Mouse (Mus musculus) olfactory bulb, adult 2 months (tissue): ENCODE data around the gene Zfp467.

ENCODE experiments used
- CTCF ChIP-seq: fragments of 200-500 bp; IDR thresholded peaks from 2 replicates; pipeline ENCODE4 v1.5.1; 2012; ENCODE audit warnings: low read depth, mild to moderate bottlenecking, low read length, moderate library complexity; ENCODE audit not compliant: insufficient read depth
- POLR2A ChIP-seq: fragments of 200-500 bp; IDR thresholded peaks from 2 replicates; pipeline ENCODE4 v1.6.1; 2012; ENCODE audit warnings: mild to moderate bottlenecking, low read depth, low read length, moderate library complexity; ENCODE audit not compliant: insufficient read depth

- TF ChIP-seq POLR2A (no peak), CTCF (no peak)
These were observed 1.3 kb upstream of the Zfp467 start for GRCm38 (mm10) chr6:48446896-48447295.
